Mouse (Mus musculus) liver, adult 2 months (tissue): ENCODE data around the gene Mocs1.

Experiments used
- CTCF ChIP-seq: fragments of 200-500 bp; IDR thresholded peaks from 2 replicates; pipeline ENCODE4 v1.5.1; 2011; ENCODE audit warnings: low read depth, low read length, control low read depth
- POLR2A ChIP-seq: fragments of 200-500 bp; IDR thresholded peaks from 2 replicates; pipeline ENCODE4 v1.6.1; 2011; ENCODE audit warnings: low read length, control low read depth; ENCODE audit not compliant: insufficient read depth; ENCODE audit errors: extremely low read depth

- no peak for TF ChIP-seq CTCF
- TF ChIP-seq POLR2A: no peak
Measured at GRCm38 (mm10) chr17:49477370-49477769, 49.2 kb downstream of the Mocs1 start.
